Mouse (Mus musculus): ENCODE results near the gene Abhd15. TPM values are rescaled to one million over a fixed set of nuclear protein-coding genes. Genes with fewer than 3 reads are reported as not detected.

The Abhd15 gene
- 3.2 and 4.2 TPM in 2 replicates for polyA plus RNA-seq (2015; fragmentation: Nextera tagmentation; extraction: Ambion mirVana)

GRCm38 (mm10) chr11:77514832-77515636 lies at the start of gene Abhd15:
TSS of gene Abhd15 (plus strand) at chr11:77515121.
- Histone ChIP-seq H3K4me1 (ENCODE audit: control insufficient read depth, insufficient read depth, low read length) (peaks cover 30% of the 10 kb centered on the region), H3K27me3 (ENCODE audit: control insufficient read depth, insufficient read depth, low read length) (peaks cover 12% of the 10 kb centered on the region; the same call in 1 of the 2 replicates), H3K9me3 (replicated peaks; ENCODE audit: control insufficient read depth, low read length) (no peaks in the 10 kb centered on the region), H3K27ac (ENCODE audit: low read length) (no peak within 1 kb of the TSS), H3K4me3 (replicated peaks; ENCODE audit: low read length) (peak within 1 kb of the TSS; percentile 77), H3K36me3 (ENCODE audit: control insufficient read depth, insufficient read depth, low read length) (0 out of 2 replicates have a peak, but pooled peaks cover 2% of the 10 kb centered on the region), H3K4me2 (ENCODE audit: low read depth, low read length) (peak within 1 kb of the TSS; percentile 89), H3K9ac (ENCODE audit: low read length) (peak within 1 kb of the TSS; percentile 75)
- ATAC-seq (ENCODE audit: insufficient read depth, low FRiP score): peak; percentile 51
- WGBS: under 1% methylated on average over 72 of the region's 72 CpGs

GRCm38 (mm10) chr11:77466544-77466943 lies 48.4 kb upstream of the Abhd15 start:
- Histone ChIP-seq H3K4me1 (ENCODE audit: control insufficient read depth, insufficient read depth, low read length) (peaks cover 15% of the 10 kb centered on the region), H3K4me3 (replicated peaks; ENCODE audit: low read length) (no peak overlapping the region), H3K27ac (ENCODE audit: low read length) (no peak overlapping the region), H3K9me3 (replicated peaks; ENCODE audit: control insufficient read depth, low read length) (no peaks in the 10 kb centered on the region), H3K27me3 (ENCODE audit: control insufficient read depth, insufficient read depth, low read length) (peaks cover 53% of the 10 kb centered on the region), H3K36me3 (ENCODE audit: control insufficient read depth, insufficient read depth, low read length) (no peaks in the 10 kb centered on the region), H3K9ac (ENCODE audit: low read length) (no peak overlapping the region), H3K4me2 (ENCODE audit: low read depth, low read length) (peak overlapping the region; percentile 29; the same call in 1 of the 2 replicates)
- whole genome bisulfite sequencing: 32% methylated on average over 9 of the region's 9 CpGs
- no peak for ATAC-seq (ENCODE audit: insufficient read depth, low FRiP score)

- H3K36me3 ChIP-seq (ENCODE audit: control insufficient read depth, insufficient read depth, low read length): no peaks in the 10 kb centered on the region
- H3K9me3 ChIP-seq (replicated peaks; ENCODE audit: control insufficient read depth, low read length): no peaks in the 10 kb centered on the region
- H3K9ac ChIP-seq (ENCODE audit: low read length): no peak overlapping the region
- H3K27ac ChIP-seq (ENCODE audit: low read length): no peak overlapping the region
- H3K4me1 ChIP-seq (ENCODE audit: control insufficient read depth, insufficient read depth, low read length): peaks cover 10% of the 10 kb centered on the region
- H3K27me3 ChIP-seq (ENCODE audit: control insufficient read depth, insufficient read depth, low read length): peaks cover 47% of the 10 kb centered on the region
- H3K4me3 ChIP-seq (replicated peaks; ENCODE audit: low read length): no peak overlapping the region
- peak overlapping the region; percentile 29; the same call in 1 of the 2 replicates for H3K4me2 ChIP-seq (ENCODE audit: low read depth, low read length)
- peak; percentile 42; the same call in 1 of the 2 replicates for ATAC-seq (ENCODE audit: insufficient read depth, low FRiP score)
- 4% methylated on average over 25 of the region's 25 CpGs for WGBS
Observed at GRCm38 (mm10) chr11:77467157-77467556, 47.8 kb upstream of the Abhd15 start.

GRCm38 (mm10) chr11:77467784-77468183 lies 47.1 kb upstream of the Abhd15 start:
- Histone ChIP-seq H3K27me3 (ENCODE audit: control insufficient read depth, insufficient read depth, low read length) (peaks cover 44% of the 10 kb centered on the region), H3K4me3 (replicated peaks; ENCODE audit: low read length) (no peak overlapping the region; the same call in 1 of the 2 replicates), H3K9ac (ENCODE audit: low read length) (no peak overlapping the region), H3K4me1 (ENCODE audit: control insufficient read depth, insufficient read depth, low read length) (peaks cover 7% of the 10 kb centered on the region), H3K4me2 (ENCODE audit: low read depth, low read length) (peak overlapping the region; percentile 26; the same call in 1 of the 2 replicates), H3K9me3 (replicated peaks; ENCODE audit: control insufficient read depth, low read length) (no peaks in the 10 kb centered on the region), H3K27ac (ENCODE audit: low read length) (no peak overlapping the region), H3K36me3 (ENCODE audit: control insufficient read depth, insufficient read depth, low read length) (no peaks in the 10 kb centered on the region)
- WGBS: 15% methylated on average over 20 of the region's 20 CpGs
- ATAC-seq (ENCODE audit: insufficient read depth, low FRiP score): no peak

- Histone ChIP-seq H3K36me3 (ENCODE audit: control insufficient read depth, insufficient read depth, low read length) (no peaks in the 10 kb centered on the region), H3K9ac (ENCODE audit: low read length) (no peak overlapping the region), H3K4me3 (replicated peaks; ENCODE audit: low read length) (no peak overlapping the region), H3K27me3 (ENCODE audit: control insufficient read depth, insufficient read depth, low read length) (peaks cover 38% of the 10 kb centered on the region), H3K4me1 (ENCODE audit: control insufficient read depth, insufficient read depth, low read length) (peaks cover 4% of the 10 kb centered on the region; the same call in 1 of the 2 replicates), H3K4me2 (ENCODE audit: low read depth, low read length) (no peak overlapping the region), H3K9me3 (replicated peaks; ENCODE audit: control insufficient read depth, low read length) (no peaks in the 10 kb centered on the region), H3K27ac (ENCODE audit: low read length) (no peak overlapping the region)
- ATAC-seq (ENCODE audit: insufficient read depth, low FRiP score): no peak
- 87% methylated on average over 9 of the region's 9 CpGs for WGBS
Observed at GRCm38 (mm10) chr11:77468397-77468796, 46.5 kb upstream of the Abhd15 start.

- Histone ChIP-seq H3K27me3 (ENCODE audit: control insufficient read depth, insufficient read depth, low read length) (peaks cover 23% of the 10 kb centered on the region), H3K4me2 (ENCODE audit: low read depth, low read length) (no peak overlapping the region), H3K9me3 (replicated peaks; ENCODE audit: control insufficient read depth, low read length) (no peaks in the 10 kb centered on the region), H3K4me1 (ENCODE audit: control insufficient read depth, insufficient read depth, low read length) (peaks cover 4% of the 10 kb centered on the region; the same call in 1 of the 2 replicates), H3K27ac (ENCODE audit: low read length) (no peak overlapping the region), H3K4me3 (replicated peaks; ENCODE audit: low read length) (no peak overlapping the region), H3K36me3 (ENCODE audit: control insufficient read depth, insufficient read depth, low read length) (no peaks in the 10 kb centered on the region), H3K9ac (ENCODE audit: low read length) (no peak overlapping the region)
- ATAC-seq (ENCODE audit: insufficient read depth, low FRiP score): no peak
- WGBS: 78% methylated on average over 29 of the region's 29 CpGs
Observed at GRCm38 (mm10) chr11:77471407-77471806, 43.5 kb upstream of the Abhd15 start.

GRCm38 (mm10) chr11:77472775-77473174 lies 42.1 kb upstream of the Abhd15 start:
- Histone ChIP-seq H3K27me3 (ENCODE audit: control insufficient read depth, insufficient read depth, low read length) (peaks cover 9% of the 10 kb centered on the region), H3K4me2 (ENCODE audit: low read depth, low read length) (no peak overlapping the region), H3K36me3 (ENCODE audit: control insufficient read depth, insufficient read depth, low read length) (no peaks in the 10 kb centered on the region), H3K9me3 (replicated peaks; ENCODE audit: control insufficient read depth, low read length) (no peaks in the 10 kb centered on the region), H3K4me1 (ENCODE audit: control insufficient read depth, insufficient read depth, low read length) (no peaks in the 10 kb centered on the region), H3K27ac (ENCODE audit: low read length) (no peak overlapping the region), H3K4me3 (replicated peaks; ENCODE audit: low read length) (no peak overlapping the region), H3K9ac (ENCODE audit: low read length) (no peak overlapping the region)
- ATAC-seq (ENCODE audit: insufficient read depth, low FRiP score): no peak
- WGBS: 87% methylated on average over 16 of the region's 16 CpGs

GRCm38 (mm10) chr11:77476216-77476615 lies 38.7 kb upstream of the Abhd15 start:
- Histone ChIP-seq H3K27me3 (ENCODE audit: control insufficient read depth, insufficient read depth, low read length) (no peaks in the 10 kb centered on the region), H3K9me3 (replicated peaks; ENCODE audit: control insufficient read depth, low read length) (no peaks in the 10 kb centered on the region), H3K36me3 (ENCODE audit: control insufficient read depth, insufficient read depth, low read length) (no peaks in the 10 kb centered on the region), H3K27ac (ENCODE audit: low read length) (no peak overlapping the region), H3K9ac (ENCODE audit: low read length) (no peak overlapping the region), H3K4me1 (ENCODE audit: control insufficient read depth, insufficient read depth, low read length) (no peaks in the 10 kb centered on the region), H3K4me2 (ENCODE audit: low read depth, low read length) (no peak overlapping the region), H3K4me3 (replicated peaks; ENCODE audit: low read length) (no peak overlapping the region)
- 94% methylated on average over 14 of the region's 14 CpGs for WGBS
- no peak for ATAC-seq (ENCODE audit: insufficient read depth, low FRiP score)

- Histone ChIP-seq H3K27me3 (ENCODE audit: control insufficient read depth, insufficient read depth, low read length) (no peaks in the 10 kb centered on the region), H3K27ac (ENCODE audit: low read length) (no peak overlapping the region), H3K4me3 (replicated peaks; ENCODE audit: low read length) (no peak overlapping the region), H3K4me1 (ENCODE audit: control insufficient read depth, insufficient read depth, low read length) (no peaks in the 10 kb centered on the region), H3K36me3 (ENCODE audit: control insufficient read depth, insufficient read depth, low read length) (no peaks in the 10 kb centered on the region), H3K9ac (ENCODE audit: low read length) (no peak overlapping the region), H3K4me2 (ENCODE audit: low read depth, low read length) (no peak overlapping the region), H3K9me3 (replicated peaks; ENCODE audit: control insufficient read depth, low read length) (no peaks in the 10 kb centered on the region)
- ATAC-seq (ENCODE audit: insufficient read depth, low FRiP score): no peak
- WGBS: 89% methylated on average over 6 of the region's 6 CpGs
Observed at GRCm38 (mm10) chr11:77476895-77477294, 38.0 kb upstream of the Abhd15 start.

Measured in stomach, embryonic 16.5 days (tissue).